12 mouse cellular contexts compared by ENCODE assay signal in genomic region chr11:73146975-73147365, GRCm38 (mm10). TPM values are rescaled to one million over a fixed set of nuclear protein-coding genes. Genes with fewer than 3 reads are reported as not detected.
"Had no signal": no experiment of that assay in that cellular context is flagged by ENCODE, and none has a peak within 500 bp of the region (broad histone marks: within the 10 kb centered on the region; RNA-seq: fewer than 3 reads in every experiment).

No protein-coding gene starts in this region.

- H3K9me3 ChIP-seq: liver, embryonic 13.5 days; midbrain, embryonic 13.5 days had no signal

- H3K4me3 ChIP-seq: layer of hippocampus, adult 2 months; liver, embryonic 13.5 days; midbrain, embryonic 13.5 days had no signal

- H3K9ac ChIP-seq: liver, embryonic 13.5 days; midbrain, embryonic 13.5 days had no signal

- H3K36me3 ChIP-seq: liver, embryonic 13.5 days; midbrain, embryonic 13.5 days had no signal

- H3K27ac ChIP-seq: kidney, postnatal 0 days; layer of hippocampus, adult 2 months; liver, embryonic 13.5 days; macrophage; midbrain, embryonic 13.5 days had no signal

- H3K4me1 ChIP-seq: midbrain, embryonic 13.5 days had no signal

- DNase-seq: layer of hippocampus, adult 9-11 months; liver, embryonic 13.5 days; lung, adult 2 months; lung, postnatal 14 days; thymus, adult 2 months; thymus, postnatal 14 days had no signal

- H3K4me2 ChIP-seq: liver, embryonic 13.5 days; midbrain, embryonic 13.5 days had no signal

- ATAC-seq: midbrain, embryonic 13.5 days had no signal

- H3K27me3 ChIP-seq: liver, embryonic 13.5 days; midbrain, embryonic 13.5 days had no signal

RNA-seq across cellular contexts. Expression of gene P2rx5, which starts 13.3 kb away (rescaled TPM):
- total RNA-seq: megakaryocyte, adult 5-6 weeks; midbrain, postnatal 0 days had no signal
